Mouse (Mus musculus): ENCODE data around the gene Atp6v0e. TPM values are rescaled to one million over a fixed set of nuclear protein-coding genes. Genes with fewer than 3 reads are reported as not detected.

Gene Atp6v0e
- total and polyA plus RNA-seq, 3 experiments = 60.9 to 143 (median 67.2) TPM

DNA sequence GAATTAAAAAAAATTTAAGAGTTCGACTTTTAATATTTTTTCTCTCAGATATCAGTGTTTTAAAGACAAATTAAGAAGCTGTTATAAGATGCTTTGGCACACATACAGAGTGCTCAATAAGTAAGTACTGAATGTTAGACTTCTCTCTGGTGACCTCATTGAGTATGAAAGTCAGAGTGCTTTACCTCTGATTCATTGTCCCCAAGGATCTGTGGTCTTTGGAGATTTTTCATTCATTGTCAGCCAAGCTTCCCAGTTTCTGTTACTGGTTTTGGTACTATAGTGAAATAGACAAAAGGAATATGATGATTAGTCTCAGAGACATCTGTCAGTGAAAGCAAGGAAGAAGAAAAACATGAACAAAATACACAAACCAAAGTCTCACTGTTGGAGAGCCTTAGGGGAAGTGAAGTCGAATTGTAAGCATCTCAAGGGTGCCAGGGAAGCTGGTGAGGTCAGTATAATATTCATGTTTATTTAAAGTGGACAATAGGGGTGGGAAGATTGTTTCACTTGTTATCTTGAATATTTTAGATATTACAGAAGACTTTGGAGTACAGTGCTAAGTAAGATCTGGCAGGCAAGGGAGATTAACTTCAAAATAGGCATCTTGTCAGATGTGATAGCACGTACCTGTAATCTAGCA, 64.2 kb downstream of the Atp6v0e start:
- Histone ChIP-seq H3K27ac (no peak overlapping the region), H3K4me3 (no peak overlapping the region), H3K4me1 (ENCODE audit: control insufficient read depth, insufficient read depth, low read length) (peaks cover 18% of the 10 kb centered on the region), H3K36me3 (ENCODE audit: control insufficient read depth, insufficient read depth, low read length) (peaks cover 23% of the 10 kb centered on the region), H3K9ac (ENCODE audit: low read depth, low read length) (no peak overlapping the region), H3K79me2 (replicated peaks; ENCODE audit: control insufficient read depth, insufficient read depth, low read length) (peaks cover 8% of the 10 kb centered on the region), H3K27me3 (ENCODE audit: control insufficient read depth, insufficient read depth, low read length) (no peaks in the 10 kb centered on the region)
- intact Hi-C loops (cut with DNase I) = no loop called here
- 36% methylated on average over 3 of the region's 3 CpGs for WGBS
- TF ChIP-seq CTCF (IDR thresholded peaks at IDR 0.05) = no peak
- TF ChIP-seq EP300 (IDR thresholded peaks at IDR 0.05; ENCODE audit: insufficient read depth, low read depth, low read length) = no peak
- TF ChIP-seq POLR2A (IDR thresholded peaks at IDR 0.05; ENCODE audit: insufficient read depth, low read depth, low read length) = no peak
- DNase-seq = no peak

DNA sequence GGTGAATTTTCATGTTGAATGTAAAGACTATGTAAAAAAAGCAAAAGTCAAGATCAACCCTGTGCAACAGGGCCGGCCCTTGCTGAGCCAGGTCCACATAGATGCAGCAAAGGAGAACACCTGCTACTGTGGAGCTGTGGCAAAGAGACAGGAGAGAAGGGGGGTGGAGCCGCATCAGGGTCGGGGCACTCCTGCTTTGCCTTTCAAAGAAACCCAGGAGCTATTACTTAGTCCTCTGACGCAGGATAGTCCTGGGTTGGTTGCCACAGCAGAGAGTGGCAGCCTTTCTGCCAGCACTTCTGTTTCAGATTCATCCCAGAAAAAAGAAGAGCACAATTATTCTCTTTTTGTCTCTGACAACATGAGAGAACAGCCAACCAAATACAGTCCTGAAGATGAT, 79.5 kb downstream of the Atp6v0e start:
- no peak for DNase-seq
- Histone ChIP-seq H3K36me3 (ENCODE audit: control insufficient read depth, insufficient read depth, low read length) (peaks cover 3% of the 10 kb centered on the region; the same call in 1 of the 2 replicates), H3K27ac (no peak overlapping the region), H3K4me3 (no peak overlapping the region), H3K9ac (ENCODE audit: low read depth, low read length) (no peak overlapping the region), H3K4me1 (ENCODE audit: control insufficient read depth, insufficient read depth, low read length) (no peaks in the 10 kb centered on the region), H3K79me2 (replicated peaks; ENCODE audit: control insufficient read depth, insufficient read depth, low read length) (peaks cover 3% of the 10 kb centered on the region; the same call in 1 of the 2 replicates), H3K27me3 (ENCODE audit: control insufficient read depth, insufficient read depth, low read length) (no peaks in the 10 kb centered on the region)
- no peak for TF ChIP-seq EP300 (IDR thresholded peaks at IDR 0.05; ENCODE audit: insufficient read depth, low read depth, low read length)
- TF ChIP-seq POLR2A (IDR thresholded peaks at IDR 0.05; ENCODE audit: insufficient read depth, low read depth, low read length) = no peak
- no peak for TF ChIP-seq CTCF (IDR thresholded peaks at IDR 0.05)
- intact Hi-C loops (cut with DNase I) = no loop called here
- 75% methylated on average over 4 of the region's 4 CpGs for WGBS

DNA sequence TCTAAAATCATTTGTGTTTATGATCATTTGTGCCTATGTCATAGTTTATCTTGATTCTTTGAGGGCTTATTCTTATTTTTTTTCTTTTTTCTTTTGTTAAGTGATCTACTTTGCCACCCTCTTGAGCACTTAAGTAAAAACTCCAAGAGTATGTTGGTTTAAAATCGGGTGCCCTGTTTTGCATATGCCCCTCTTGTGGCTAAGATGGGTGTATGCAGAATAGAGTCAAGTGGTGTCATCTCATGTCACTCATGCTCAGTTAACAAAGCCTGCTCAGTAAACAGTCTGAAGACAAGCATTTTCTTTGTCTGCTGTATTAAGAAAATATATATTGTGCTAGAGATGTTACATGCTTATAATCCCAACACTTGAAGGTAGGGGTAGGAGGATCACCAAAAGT, 80.3 kb downstream of the Atp6v0e start:
- peaks cover 3% of the 10 kb centered on the region; the same call in 1 of the 2 replicates for H3K36me3 ChIP-seq (ENCODE audit: control insufficient read depth, insufficient read depth, low read length)
- no peaks in the 10 kb centered on the region for H3K4me1 ChIP-seq (ENCODE audit: control insufficient read depth, insufficient read depth, low read length)
- H3K4me3 ChIP-seq = no peak overlapping the region
- DNase-seq = no peak
- no peaks in the 10 kb centered on the region for H3K27me3 ChIP-seq (ENCODE audit: control insufficient read depth, insufficient read depth, low read length)
- TF ChIP-seq CTCF (IDR thresholded peaks at IDR 0.05) (no peak), EP300 (IDR thresholded peaks at IDR 0.05; ENCODE audit: insufficient read depth, low read depth, low read length) (no peak), POLR2A (IDR thresholded peaks at IDR 0.05; ENCODE audit: insufficient read depth, low read depth, low read length) (no peak)
- 61% methylated on average over 1 of the region's 1 CpGs for WGBS
- H3K79me2 ChIP-seq (replicated peaks; ENCODE audit: control insufficient read depth, insufficient read depth, low read length) = peaks cover 3% of the 10 kb centered on the region; the same call in 1 of the 2 replicates
- H3K27ac ChIP-seq = no peak overlapping the region
- H3K9ac ChIP-seq (ENCODE audit: low read depth, low read length) = no peak overlapping the region
- intact Hi-C loops (cut with DNase I) = no loop called here

Other genes with a start within 250 kb of the Atp6v0e start
- gene Neurl1b, start 248.4 kb upstream of the Atp6v0e start, total RNA-seq (2021) = 1 to 10 TPM; 3.9 to 5.0 TPM
- gene Neurl1b, start 248.4 kb upstream of the Atp6v0e start, polyA plus RNA-seq (2012; rRNA removed) = 4.6 and 4.7 TPM in 2 replicates
- gene Ergic1, start 101.7 kb upstream of the Atp6v0e start, total RNA-seq (2021) = 10 to 100 TPM; 53.6 to 59.4 TPM
- 64.4 and 84.3 TPM in 2 replicates for gene Ergic1, start 101.7 kb upstream of the Atp6v0e start, polyA plus RNA-seq (2012; rRNA removed)
- 10 to 100 TPM; 61.4 to 71.3 TPM for gene Dusp1, start 101.1 kb upstream of the Atp6v0e start, total RNA-seq (2021)
- gene Dusp1, start 101.1 kb upstream of the Atp6v0e start, polyA plus RNA-seq (2012; rRNA removed) = 122 and 171 TPM in 2 replicates
- 10 to 100 TPM; 63.5 to 72.9 TPM for gene Crebrf, start 52.4 kb downstream of the Atp6v0e start, total RNA-seq (2021)
- 6.1 and 10.7 TPM in 2 replicates for gene Crebrf, start 52.4 kb downstream of the Atp6v0e start, polyA plus RNA-seq (2012; rRNA removed)
- gene Bnip1, start 117.8 kb downstream of the Atp6v0e start, total RNA-seq (2021) = 10 to 100 TPM; 28.5 to 28.8 TPM
- 23.7 and 28.8 TPM in 2 replicates for gene Bnip1, start 117.8 kb downstream of the Atp6v0e start, polyA plus RNA-seq (2012; rRNA removed)
- 10 to 100 TPM; 87.1 to 96.3 TPM for gene Nkx2-5, start 181.8 kb downstream of the Atp6v0e start, total RNA-seq (2021)
- gene Nkx2-5, start 181.8 kb downstream of the Atp6v0e start, polyA plus RNA-seq (2012; rRNA removed) = 72.6 and 104 TPM in 2 replicates